Mouse (Mus musculus) cerebellum, adult 2 months (tissue): ENCODE results near the gene Mybpc1.

Source experiments
- CTCF ChIP-seq: fragments of 200-500 bp; IDR thresholded peaks from 2 replicates; pipeline ENCODE4 v1.5.1; 2011; ENCODE audit warnings: low read depth, mild to moderate bottlenecking, control low read depth, low read length, moderate library complexity, borderline replicate concordance; ENCODE audit not compliant: insufficient read depth
- POLR2A ChIP-seq: fragments of 200-500 bp; IDR thresholded peaks from 2 replicates; pipeline ENCODE4 v1.6.1; 2011; ENCODE audit warnings: low read length, control low read depth, borderline replicate concordance; ENCODE audit not compliant: insufficient read depth

DNA sequence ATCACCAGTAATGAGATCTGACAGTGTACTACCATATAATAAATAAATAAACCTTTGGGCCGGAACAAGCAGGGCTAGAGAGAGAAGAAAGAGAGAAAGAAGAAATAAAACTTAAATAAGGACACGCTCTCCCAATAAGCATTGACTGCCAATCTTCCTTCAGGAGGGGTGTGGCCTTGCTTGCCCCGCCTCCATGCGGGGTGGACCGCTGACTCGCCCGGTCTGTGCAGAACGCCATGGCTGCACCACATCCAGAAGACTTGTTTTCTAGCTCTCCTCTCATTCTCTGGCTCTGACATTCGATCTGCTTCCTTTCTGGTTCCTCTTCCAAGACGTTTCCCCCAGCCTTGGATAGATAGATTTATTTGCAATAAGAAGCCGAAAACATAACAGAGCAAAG is 8.1 kb upstream of the Mybpc1 start:
- TF ChIP-seq CTCF (no peak), POLR2A (no peak)
